ENCODE assay signal across 22 mouse cellular contexts in the genomic region with DNA sequence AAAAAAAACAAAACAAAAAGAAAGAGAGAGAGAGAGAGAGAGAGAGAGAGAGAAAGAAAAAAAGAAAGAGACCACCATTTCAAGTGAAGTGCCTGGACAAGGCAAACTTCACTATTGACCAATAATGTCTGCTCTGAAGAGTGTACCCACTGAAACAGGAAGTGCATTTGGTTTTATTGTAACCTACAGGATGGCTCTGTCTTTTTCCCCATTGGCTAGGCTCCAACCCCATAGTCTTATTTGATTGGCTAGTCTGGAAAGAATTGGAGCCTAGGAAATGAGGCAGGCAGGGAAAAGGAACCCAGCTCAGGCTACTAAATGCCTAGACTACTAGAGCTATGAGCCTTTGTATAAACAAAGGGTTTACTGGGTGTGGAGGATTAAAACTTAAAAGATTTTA. TPM values are rescaled to one million over a fixed set of nuclear protein-coding genes. Genes with fewer than 3 reads are reported as not detected.
DNase-seq lines count a peak whose midpoint lies in the region; ATAC-seq and TF ChIP-seq lines count a peak whose summit lies in the region.
"Had no signal": no experiment of that assay in that cellular context is flagged by ENCODE, and none has a peak within 500 bp of the region (broad histone marks: within the 10 kb centered on the region; RNA-seq: fewer than 3 reads in every experiment).

No protein-coding gene starts in this region.

- no peak for ATAC-seq in lung, embryonic 14.5 days (ENCODE audit: insufficient read depth)
- ATAC-seq in G1E (ENCODE audit: extremely low read depth, insufficient number of reproducible peaks, low FRiP score, poor library complexity, severe bottlenecking), result peak; percentile 8; the same call in 1 of the 2 replicates
- peak; percentile 71 for ATAC-seq in granulocyte monocyte progenitor cell, adult 5-6 weeks (replicated peaks; ENCODE audit: poor library complexity, severe bottlenecking)
- no peak for ATAC-seq in activated CD4-positive, CD25-positive, alpha-beta regulatory T cell, adult 4 months
- ATAC-seq: forebrain, embryonic 14.5 days had no signal

- no peaks in the 10 kb centered on the region for H3K36me3 ChIP-seq in lung, embryonic 14.5 days (ENCODE audit: insufficient read depth)
- no peaks in the 10 kb centered on the region for H3K36me3 ChIP-seq in G1E (replicated peaks)
- no peaks in the 10 kb centered on the region for H3K36me3 ChIP-seq in midbrain, embryonic 10.5 days
- H3K36me3 ChIP-seq: embryonic facial prominence, embryonic 15.5 days; forebrain, embryonic 10.5 days; heart, embryonic 13.5 days; hindbrain, embryonic 15.5 days had no signal

- no peaks in the 10 kb centered on the region for H3K9me3 ChIP-seq in lung, embryonic 14.5 days (ENCODE audit: low read depth, low read length)
- H3K9me3 ChIP-seq in G1E (replicated peaks), result no peaks in the 10 kb centered on the region
- H3K9me3 ChIP-seq in midbrain, embryonic 10.5 days (replicated peaks), result no peaks in the 10 kb centered on the region
- H3K9me3 ChIP-seq: embryonic facial prominence, embryonic 15.5 days; forebrain, embryonic 10.5 days; heart, embryonic 13.5 days; hindbrain, embryonic 15.5 days had no signal

- no peaks in the 10 kb centered on the region for H3K4me1 ChIP-seq in lung, embryonic 14.5 days (ENCODE audit: insufficient read depth)
- no peaks in the 10 kb centered on the region for H3K4me1 ChIP-seq in lung, adult 2 months (ENCODE audit: control insufficient read depth, insufficient read depth, low read length)
- H3K4me1 ChIP-seq in G1E (ENCODE audit: insufficient read depth, low read depth, low read length), result no peaks in the 10 kb centered on the region; the same call in 1 of the 2 replicates
- H3K4me1 ChIP-seq in midbrain, embryonic 10.5 days, result peaks cover 24% of the 10 kb centered on the region

- TF ChIP-seq CTCF in lung, embryonic 14.5 days (IDR thresholded peaks at IDR 0.05; ENCODE audit: low read depth), result no peak
- no peak for TF ChIP-seq CTCF in lung, adult 2 months (IDR thresholded peaks at IDR 0.05; ENCODE audit: insufficient read depth, low read length)
- TF ChIP-seq CTCF in G1E (IDR thresholded peaks at IDR 0.05; ENCODE audit: low read depth, low read length), result no peak

- peak; percentile 23 for DNase-seq in lung, embryonic 14.5 days
- no peak for DNase-seq in lung, adult 2 months
- peak; percentile 59 for DNase-seq in G1E (ENCODE audit: low spot score)
- no peak for DNase-seq in kidney, postnatal 4 days
- DNase-seq in midbrain, embryonic 10.5 days (ENCODE audit: low spot score), result no peak
- DNase-seq: adrenal gland, adult 8-10 months; adrenal gland, postnatal 36 days; cerebellum, adult 2 months; cerebellum, postnatal 10 days; embryo, embryonic 11 days; gastrocnemius, adult 2 months; gastrocnemius, postnatal 25 days; heart, adult 11 months; heart, postnatal 36 days had no signal

- H3K4me2 ChIP-seq in lung, embryonic 14.5 days, result no peak overlapping the region
- H3K4me2 ChIP-seq: embryonic facial prominence, embryonic 15.5 days; heart, embryonic 13.5 days; hindbrain, embryonic 15.5 days had no signal

- no peak overlapping the region for H3K27ac ChIP-seq in lung, embryonic 14.5 days (ENCODE audit: low read depth)
- no peak overlapping the region for H3K27ac ChIP-seq in midbrain, embryonic 10.5 days (replicated peaks)
- H3K27ac ChIP-seq: embryonic facial prominence, embryonic 15.5 days; forebrain, embryonic 10.5 days; gastrocnemius, adult 2 months; heart, embryonic 13.5 days; hindbrain, embryonic 15.5 days had no signal

- H3K9ac ChIP-seq in lung, embryonic 14.5 days, result no peak overlapping the region
- H3K9ac ChIP-seq: embryonic facial prominence, embryonic 15.5 days; heart, embryonic 13.5 days; hindbrain, embryonic 15.5 days had no signal

- TF ChIP-seq POLR2A in lung, adult 2 months (IDR thresholded peaks at IDR 0.05; ENCODE audit: borderline replicate concordance, extremely low read depth, low read depth, low read length), result no peak

- H3K27me3 ChIP-seq in lung, embryonic 14.5 days (ENCODE audit: insufficient read depth, low read length), result no peaks in the 10 kb centered on the region
- peaks cover 29% of the 10 kb centered on the region for H3K27me3 ChIP-seq in G1E (ENCODE audit: insufficient read depth, low read length)
- peaks cover 30% of the 10 kb centered on the region for H3K27me3 ChIP-seq in midbrain, embryonic 10.5 days (ENCODE audit: low read depth, poor library complexity, severe bottlenecking)
- H3K27me3 ChIP-seq: embryonic facial prominence, embryonic 15.5 days; heart, embryonic 13.5 days; hindbrain, embryonic 15.5 days had no signal

- no peak overlapping the region for H3K4me3 ChIP-seq in lung, embryonic 14.5 days (ENCODE audit: low read depth, low read length)
- no peak overlapping the region for H3K4me3 ChIP-seq in lung, adult 2 months (replicated peaks; ENCODE audit: extremely low read depth, low read depth, low read length)
- H3K4me3 ChIP-seq in G1E (ENCODE audit: low read depth, low read length), result no peak overlapping the region
- no peak overlapping the region for H3K4me3 ChIP-seq in midbrain, embryonic 10.5 days
- H3K4me3 ChIP-seq: embryonic facial prominence, embryonic 15.5 days; erythroblast, embryonic 14.5 days; forebrain, embryonic 10.5 days; gastrocnemius, adult 2 months; heart, embryonic 13.5 days; hindbrain, embryonic 15.5 days had no signal

RNA-seq across cellular contexts. Expression of a gene that starts 17.0 kb away (rescaled TPM):
- polyA plus RNA-seq in lung, embryonic 14.5 days (2014; fragmentation: Nextera tagmentation; extraction: Ambion mirVana), result 13.9 and 14.8 TPM in 2 replicates
- 7.6 and 15.3 TPM in 2 replicates for polyA plus RNA-seq in lung, adult 2 months (2012; rRNA removed)
- 15.2 and 24.9 TPM in 2 replicates for total RNA-seq in G1E (2014; fragmentation: Nextera tagmentation)
- total RNA-seq in G1E (2017), result 52.1 and 86.5 TPM in 2 replicates
- 211 and 274 TPM in 2 replicates for polyA plus RNA-seq in G1E (2012)
- total RNA-seq in granulocyte monocyte progenitor cell, adult 5-6 weeks (2014; fragmentation: Nextera tagmentation), result 14.3 and 16.8 TPM in 2 replicates
- total RNA-seq in granulocyte monocyte progenitor cell, adult 5-6 weeks (2017), result 45.2 and 102 TPM in 2 replicates
- polyA plus RNA-seq in midbrain, embryonic 10.5 days (2016; fragmentation: Nextera tagmentation; extraction: Ambion mirVana), result 20.7 and 21.8 TPM in 2 replicates
- polyA plus RNA-seq in activated CD4-positive, CD25-positive, alpha-beta regulatory T cell, adult 4 months (2017; shearing (Covaris generic)), result 10 to 100 TPM; 26.4 to 33.4 TPM

RNA-seq across cellular contexts. Expression of a gene that starts 57.9 kb away (rescaled TPM):
- 42.4 and 48.0 TPM in 2 replicates for polyA plus RNA-seq in lung, embryonic 14.5 days (2014; fragmentation: Nextera tagmentation; extraction: Ambion mirVana)
- polyA plus RNA-seq in lung, adult 2 months (2012; rRNA removed), result 36.7 and 48.2 TPM in 2 replicates
- 26.0 and 29.9 TPM in 2 replicates for total RNA-seq in G1E (2014; fragmentation: Nextera tagmentation)
- total RNA-seq in G1E (2017), result 36.1 and 41.1 TPM in 2 replicates
- 50.8 and 51.4 TPM in 2 replicates for polyA plus RNA-seq in G1E (2012)
- 22.9 and 32.1 TPM in 2 replicates for total RNA-seq in granulocyte monocyte progenitor cell, adult 5-6 weeks (2014; fragmentation: Nextera tagmentation)
- 24.1 and 29.5 TPM in 2 replicates for total RNA-seq in granulocyte monocyte progenitor cell, adult 5-6 weeks (2017)
- 39.5 and 40.5 TPM in 2 replicates for polyA plus RNA-seq in midbrain, embryonic 10.5 days (2016; fragmentation: Nextera tagmentation; extraction: Ambion mirVana)
- polyA plus RNA-seq in activated CD4-positive, CD25-positive, alpha-beta regulatory T cell, adult 4 months (2017; shearing (Covaris generic)), result 10 to 100 TPM; 38.4 to 46.6 TPM

Comparison
In these comparisons a context has a peak if more than half of its experiments do, and no peak if none do; other contexts are left out.
1. DNase-seq: peak in lung, embryonic 14.5 days (single experiment) and G1E (single experiment); none in lung, adult 2 months (single experiment), kidney, postnatal 4 days (0 of 2) and midbrain, embryonic 10.5 days (single experiment).
2. ATAC-seq: peak in G1E (single experiment) and granulocyte monocyte progenitor cell, adult 5-6 weeks (single experiment); none in lung, embryonic 14.5 days (single experiment) and activated CD4-positive, CD25-positive, alpha-beta regulatory T cell, adult 4 months (single experiment).